Mouse (Mus musculus) neural tube, embryonic 10.5 days (tissue): ENCODE data around the gene Pde1c.

ENCODE experiments used
- DNase-seq: peaks from one replicate; pipeline ENCODE4 v3.0.0-alpha.2; 2017; ENCODE audit warnings: low spot score; ENCODE audit errors: extremely low spot score

Pde1c gene

GRCm38 (mm10) chr6:56130493-56131159 lies 438.3 kb downstream of the Pde1c start:
- DNase-seq: no peak

DNA sequence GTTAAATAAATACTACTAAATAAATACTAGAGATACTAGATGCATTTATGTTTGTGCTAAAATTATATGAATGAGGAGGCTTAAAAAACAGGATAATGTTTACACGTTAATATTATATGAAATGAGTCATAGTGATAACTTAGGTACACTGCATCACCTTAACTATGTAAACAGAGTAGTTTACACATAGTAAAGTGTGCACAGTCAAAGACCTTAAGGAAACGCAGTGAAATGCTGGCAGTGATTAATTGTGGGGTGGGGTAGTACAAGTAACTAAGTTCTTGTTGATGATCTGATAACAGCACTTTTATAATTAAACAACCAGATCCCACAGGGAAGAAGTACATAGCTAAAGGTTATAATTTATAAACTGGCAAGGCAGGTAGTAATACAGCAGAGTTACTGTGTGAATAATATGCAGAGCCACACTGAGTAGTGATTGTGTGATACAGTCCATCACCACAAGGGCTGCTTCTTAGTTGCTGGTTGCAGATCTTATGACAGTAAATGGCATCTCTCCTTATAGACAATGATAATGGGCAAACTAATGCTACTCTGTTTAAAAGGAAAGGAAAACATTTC lies 469.3 kb downstream of the Pde1c start:
- no peak for DNase-seq

DNA sequence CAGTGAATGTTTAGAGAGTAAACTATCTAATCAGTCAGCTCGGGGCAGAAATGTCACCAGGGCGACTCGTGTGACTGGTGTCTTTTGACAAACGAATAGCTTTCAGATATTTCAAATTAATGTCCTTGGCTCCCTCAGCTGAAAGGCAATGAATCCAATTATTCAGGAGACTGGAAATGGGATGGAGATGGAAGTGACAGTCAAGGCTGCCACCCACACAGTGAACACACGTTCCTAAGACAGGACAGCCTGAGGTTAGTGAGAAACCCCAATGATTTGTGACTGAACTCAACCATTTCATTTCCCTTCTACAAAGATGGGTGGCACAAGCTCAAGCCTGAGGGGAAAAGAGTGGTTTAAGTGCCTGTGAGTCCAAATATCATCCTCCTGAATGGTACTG lies 470.5 kb downstream of the Pde1c start:
- no peak for DNase-seq

DNA sequence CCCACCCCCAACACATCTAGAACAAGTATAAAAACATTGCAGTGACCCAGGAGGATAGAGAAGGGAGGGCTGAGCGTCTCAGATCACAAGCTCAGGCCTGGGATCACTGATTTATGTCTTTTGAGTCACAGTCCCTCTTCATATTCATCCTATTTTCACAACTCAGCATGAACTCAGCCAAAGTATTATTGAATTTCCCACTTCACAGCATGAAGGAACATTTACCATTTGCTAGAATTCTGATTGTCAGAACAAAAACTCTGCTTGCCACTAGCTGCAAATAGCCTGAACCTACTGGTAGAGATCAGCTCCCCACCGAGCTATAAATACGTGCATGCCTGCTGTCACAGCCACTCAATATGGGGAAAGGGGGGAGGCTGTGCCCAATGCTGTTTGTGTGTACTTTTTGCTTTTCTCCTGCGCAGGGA lies 492.5 kb downstream of the Pde1c start:
- DNase-seq: no peak

- no peak for DNase-seq
Measured at GRCm38 (mm10) chr6:56068516-56068915, 500.4 kb downstream of the Pde1c start.

GRCm38 (mm10) chr6:56066632-56067282 lies 502.1 kb downstream of the Pde1c start:
- no peak for DNase-seq

DNA sequence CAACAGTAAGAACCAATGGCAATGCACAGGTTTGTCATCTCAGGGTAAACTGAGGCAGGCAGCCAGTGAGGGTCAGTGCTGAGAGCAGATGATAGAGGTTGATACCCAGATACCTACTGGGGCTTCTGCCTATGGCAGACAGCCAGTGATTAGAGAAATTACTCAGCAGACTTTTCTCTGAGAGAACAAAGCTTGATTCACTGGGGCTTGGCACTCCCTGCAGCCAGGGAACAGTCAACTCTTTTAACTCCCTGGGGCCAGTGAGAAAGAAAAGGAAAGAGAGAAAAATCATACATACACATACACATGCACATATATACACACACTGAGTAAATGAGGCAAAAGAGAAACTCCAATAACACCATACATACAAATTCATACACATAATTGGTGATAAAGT lies 505.2 kb downstream of the Pde1c start:
- no peak for DNase-seq

GRCm38 (mm10) chr6:56049104-56049503 lies 519.8 kb downstream of the Pde1c start:
- no peak for DNase-seq

DNA sequence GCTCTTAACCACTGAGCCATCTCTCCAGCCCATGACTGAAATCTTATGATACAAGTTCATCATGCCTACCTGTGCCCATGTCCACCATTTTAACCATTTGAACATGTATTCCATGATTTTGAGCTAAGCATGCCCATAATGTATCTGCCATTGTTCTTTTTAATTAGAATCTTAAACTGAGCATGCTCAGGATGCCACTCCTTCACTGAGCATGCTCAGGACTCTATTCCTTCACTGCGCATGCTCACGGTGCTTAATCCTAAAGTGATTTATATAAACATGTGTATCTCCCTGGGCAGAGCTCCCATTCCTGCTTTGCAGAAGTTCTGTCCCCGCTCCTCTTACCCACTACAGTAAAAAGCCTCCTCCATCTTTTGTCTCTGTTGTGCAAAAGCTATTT lies 520.3 kb downstream of the Pde1c start:
- no peak for DNase-seq

DNA sequence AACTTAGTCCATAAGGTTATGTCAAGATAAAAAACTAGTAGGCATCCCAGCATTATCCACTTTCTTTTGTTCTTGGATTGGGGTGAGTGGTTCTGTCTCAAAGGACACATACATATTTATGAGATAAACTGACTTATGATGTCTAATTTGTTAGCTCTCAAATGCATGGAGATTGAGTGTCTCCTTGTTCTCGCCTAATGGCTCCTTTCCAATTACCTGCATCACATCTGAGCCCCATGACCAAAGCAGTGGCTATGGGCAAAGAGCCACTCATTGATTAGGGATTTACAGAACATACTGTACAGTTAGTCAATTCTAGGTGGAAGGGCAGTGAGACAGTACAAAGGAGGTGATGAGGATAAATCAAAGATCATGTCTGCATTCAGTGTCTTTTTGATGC lies 524.2 kb downstream of the Pde1c start:
- no peak for DNase-seq

GRCm38 (mm10) chr6:56044270-56044669 lies 524.6 kb downstream of the Pde1c start:
- DNase-seq: no peak

DNA sequence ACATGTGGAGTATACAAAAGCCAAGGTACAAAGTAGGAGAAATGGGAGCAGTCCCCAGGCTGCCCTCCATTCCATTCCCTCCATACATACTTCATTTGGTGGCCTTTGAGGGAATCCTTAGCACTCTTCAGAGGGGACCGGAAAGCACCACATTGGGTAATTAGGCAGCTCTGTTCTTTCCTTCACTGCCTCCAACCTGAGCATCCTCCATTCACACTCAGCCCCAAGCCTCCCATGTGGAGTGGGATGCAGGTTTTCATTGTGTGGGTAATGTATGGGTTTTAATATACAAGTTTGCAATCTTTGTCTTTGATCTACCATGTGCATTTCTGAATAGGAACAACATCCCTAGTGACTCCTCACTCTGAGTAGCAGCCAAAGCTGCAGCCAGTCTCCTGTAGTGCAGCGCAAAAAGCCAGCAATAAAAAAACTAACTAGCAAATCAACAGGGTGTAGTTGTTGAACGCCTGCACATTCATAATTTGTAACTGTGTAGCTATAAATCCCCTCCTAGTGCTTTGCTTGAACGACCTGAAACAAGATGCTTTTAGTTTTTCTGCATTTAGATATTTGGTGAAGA lies 529.3 kb downstream of the Pde1c start:
- no peak for DNase-seq

DNA sequence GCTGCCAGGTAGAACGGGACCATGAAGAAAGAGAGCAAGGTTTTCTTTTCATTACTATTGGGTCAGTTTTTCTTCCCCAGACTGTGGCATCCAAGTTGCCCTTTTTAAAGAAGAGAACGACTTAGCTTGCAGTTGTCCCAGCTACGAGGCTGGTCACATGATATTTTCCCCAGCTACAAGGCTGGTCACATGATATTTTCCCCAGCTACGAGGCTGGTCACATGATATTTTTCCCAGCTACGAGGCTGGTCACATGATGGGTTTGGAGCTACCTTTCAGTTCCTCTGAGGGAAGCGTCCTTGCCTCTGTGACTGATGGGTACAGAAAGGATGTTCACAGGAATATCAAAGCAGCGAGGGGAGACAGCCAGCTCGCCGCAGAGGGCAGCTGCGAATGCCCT lies 533.8 kb downstream of the Pde1c start:
- DNase-seq: no peak

GRCm38 (mm10) chr6:56032231-56032630 lies 536.7 kb downstream of the Pde1c start:
- DNase-seq: no peak

GRCm38 (mm10) chr6:56029986-56030385 lies 538.9 kb downstream of the Pde1c start:
- DNase-seq: no peak

GRCm38 (mm10) chr6:56027966-56028365 lies 540.9 kb downstream of the Pde1c start:
- DNase-seq: no peak

- no peak for DNase-seq
Measured at GRCm38 (mm10) chr6:56027318-56027717, 541.6 kb downstream of the Pde1c start.

DNA sequence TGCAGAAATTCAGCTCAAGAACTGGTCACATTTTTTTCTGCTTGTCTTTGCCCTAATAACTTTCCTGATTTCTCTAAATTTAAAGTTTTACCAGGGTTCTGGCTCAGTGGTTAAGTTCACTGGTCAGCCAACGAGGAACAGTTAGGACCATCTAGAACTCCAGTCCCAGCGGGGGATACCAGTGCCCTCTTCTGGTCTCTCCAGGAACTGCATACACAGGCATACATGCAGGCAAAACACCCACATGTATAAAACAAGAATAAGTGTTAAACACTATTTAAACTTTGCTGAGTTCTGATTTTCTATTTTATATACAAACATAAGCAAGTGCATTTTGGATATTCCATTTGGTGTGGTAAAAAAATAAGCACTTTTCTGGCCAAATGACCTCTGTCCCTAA lies 543.4 kb downstream of the Pde1c start:
- DNase-seq: no peak
